Mouse (Mus musculus): ENCODE results near the gene Gm13278. TPM values are rescaled to one million over a fixed set of nuclear protein-coding genes. Genes with fewer than 3 reads are reported as not detected.

Gm13278 gene
- total and polyA plus RNA-seq, 2 experiments from 2014 or later: not detected

GRCm38 (mm10) chr4:88840058-88840457 is 48.7 kb downstream of the Gm13278 start:
- Histone ChIP-seq H3K36me3 (ENCODE audit: insufficient read depth) (no peaks in the 10 kb centered on the region), H3K4me1 (ENCODE audit: insufficient read depth) (no peaks in the 10 kb centered on the region), H3K9ac (no peak overlapping the region), H3K9me3 (ENCODE audit: low read length) (no peaks in the 10 kb centered on the region), H3K27ac (ENCODE audit: low read depth, low read length) (no peak overlapping the region), H3K4me3 (ENCODE audit: low read depth, low read length) (no peak overlapping the region), H3K27me3 (ENCODE audit: insufficient read depth, low read length) (no peaks in the 10 kb centered on the region), H3K4me2 (ENCODE audit: low read depth) (no peak overlapping the region)
- no peak for TF ChIP-seq CTCF (IDR thresholded peaks at IDR 0.05; ENCODE audit: low read depth)
- 65% methylated on average over 3 of the region's 3 CpGs for WGBS
- ATAC-seq (no peak), DNase-seq (no peak)

GRCm38 (mm10) chr4:88841438-88841911 is 50.1 kb downstream of the Gm13278 start, which contains the start of gene Ifna4:
Gene Ifna4 (plus strand): TSS chr4:88841861.
- no peak for DNase-seq
- no peaks in the 10 kb centered on the region for H3K4me1 ChIP-seq (ENCODE audit: insufficient read depth)
- TF ChIP-seq CTCF (IDR thresholded peaks at IDR 0.05; ENCODE audit: low read depth): no peak
- H3K4me3 ChIP-seq (ENCODE audit: low read depth, low read length): no peak within 1 kb of the TSS
- no peaks in the 10 kb centered on the region for H3K36me3 ChIP-seq (ENCODE audit: insufficient read depth)
- ATAC-seq: no peak
- H3K4me2 ChIP-seq (ENCODE audit: low read depth): no peak within 1 kb of the TSS
- 37% methylated on average over 2 of the region's 2 CpGs for WGBS
- H3K27ac ChIP-seq (ENCODE audit: low read depth, low read length): no peak within 1 kb of the TSS
- H3K9me3 ChIP-seq (ENCODE audit: low read length): no peaks in the 10 kb centered on the region
- H3K9ac ChIP-seq: no peak within 1 kb of the TSS
- H3K27me3 ChIP-seq (ENCODE audit: insufficient read depth, low read length): no peaks in the 10 kb centered on the region

Other genes starting within 250 kb of the Gm13278 start
Only the 30 nearest of the 31 such genes appear.
- not detected in 2 replicates for gene Ifna14, start 219.8 kb upstream of the Gm13278 start, total RNA-seq (2014; rRNA removed)
- gene Ifna14, start 219.8 kb upstream of the Gm13278 start, polyA plus RNA-seq (2015; fragmentation: Nextera tagmentation; extraction: Ambion mirVana): not detected in 2 replicates
- not detected in 2 replicates for gene Ifna9, start 199.2 kb upstream of the Gm13278 start, total RNA-seq (2014; rRNA removed)
- gene Ifna9, start 199.2 kb upstream of the Gm13278 start, polyA plus RNA-seq (2015; fragmentation: Nextera tagmentation; extraction: Ambion mirVana): not detected in 2 replicates
- gene Ifna12, start 188.2 kb upstream of the Gm13278 start, total RNA-seq (2014; rRNA removed): not detected in 2 replicates
- not detected in 2 replicates for gene Ifna12, start 188.2 kb upstream of the Gm13278 start, polyA plus RNA-seq (2015; fragmentation: Nextera tagmentation; extraction: Ambion mirVana)
- not detected in 2 replicates for gene C87499, start 157.1 kb upstream of the Gm13278 start, total RNA-seq (2014; rRNA removed)
- gene C87499, start 157.1 kb upstream of the Gm13278 start, polyA plus RNA-seq (2015; fragmentation: Nextera tagmentation; extraction: Ambion mirVana): not detected in 2 replicates
- gene Ifna13, start 147.1 kb upstream of the Gm13278 start, total RNA-seq (2014; rRNA removed): not detected in 2 replicates
- gene Ifna13, start 147.1 kb upstream of the Gm13278 start, polyA plus RNA-seq (2015; fragmentation: Nextera tagmentation; extraction: Ambion mirVana): not detected in 2 replicates
- gene Ifna16, start 114.6 kb upstream of the Gm13278 start, total RNA-seq (2014; rRNA removed): not detected in 2 replicates
- gene Ifna16, start 114.6 kb upstream of the Gm13278 start, polyA plus RNA-seq (2015; fragmentation: Nextera tagmentation; extraction: Ambion mirVana): not detected in 2 replicates
- not detected in 2 replicates for gene Ifna2, start 107.6 kb upstream of the Gm13278 start, total RNA-seq (2014; rRNA removed)
- gene Ifna2, start 107.6 kb upstream of the Gm13278 start, polyA plus RNA-seq (2015; fragmentation: Nextera tagmentation; extraction: Ambion mirVana): not detected in 2 replicates
- gene Ifnab, start 100.2 kb upstream of the Gm13278 start, total RNA-seq (2014; rRNA removed): not detected in 2 replicates
- gene Ifnab, start 100.2 kb upstream of the Gm13278 start, polyA plus RNA-seq (2015; fragmentation: Nextera tagmentation; extraction: Ambion mirVana): not detected in 2 replicates
- gene Gm26566, start 69.7 kb upstream of the Gm13278 start, total RNA-seq (2014; rRNA removed): 1.2 and 2.9 TPM in 2 replicates
- 0.84 and 1.1 TPM in 2 replicates for gene Gm26566, start 69.7 kb upstream of the Gm13278 start, polyA plus RNA-seq (2015; fragmentation: Nextera tagmentation; extraction: Ambion mirVana)
- 171 and 176 TPM in 2 replicates for gene Klhl9, start 69.1 kb upstream of the Gm13278 start, total RNA-seq (2014; rRNA removed)
- 65.8 and 78.1 TPM in 2 replicates for gene Klhl9, start 69.1 kb upstream of the Gm13278 start, polyA plus RNA-seq (2015; fragmentation: Nextera tagmentation; extraction: Ambion mirVana)
- not detected in 2 replicates for gene Gm13271, start 36.7 kb upstream of the Gm13278 start, total RNA-seq (2014; rRNA removed)
- not detected in 2 replicates for gene Gm13271, start 36.7 kb upstream of the Gm13278 start, polyA plus RNA-seq (2015; fragmentation: Nextera tagmentation; extraction: Ambion mirVana)
- not detected in 2 replicates for gene Gm13283, start 31.4 kb upstream of the Gm13278 start, total RNA-seq (2014; rRNA removed)
- gene Gm13283, start 31.4 kb upstream of the Gm13278 start, polyA plus RNA-seq (2015; fragmentation: Nextera tagmentation; extraction: Ambion mirVana): not detected in 2 replicates
- not detected in 2 replicates for gene Gm13290, start 17.7 kb upstream of the Gm13278 start, total RNA-seq (2014; rRNA removed)
- not detected in 2 replicates for gene Gm13290, start 17.7 kb upstream of the Gm13278 start, polyA plus RNA-seq (2015; fragmentation: Nextera tagmentation; extraction: Ambion mirVana)
- not detected in 2 replicates for gene Gm13289, start 14.6 kb upstream of the Gm13278 start, total RNA-seq (2014; rRNA removed)
- not detected in 2 replicates for gene Gm13289, start 14.6 kb upstream of the Gm13278 start, polyA plus RNA-seq (2015; fragmentation: Nextera tagmentation; extraction: Ambion mirVana)
- not detected in 2 replicates for gene Gm13272, start 11.7 kb upstream of the Gm13278 start, total RNA-seq (2014; rRNA removed)
- not detected in 2 replicates for gene Gm13272, start 11.7 kb upstream of the Gm13278 start, polyA plus RNA-seq (2015; fragmentation: Nextera tagmentation; extraction: Ambion mirVana)
- gene Ifnz, start 9.4 kb upstream of the Gm13278 start, total RNA-seq (2014; rRNA removed): 0.33 TPM in 1 of 2 replicates, not detected in the other
- gene Ifnz, start 9.4 kb upstream of the Gm13278 start, polyA plus RNA-seq (2015; fragmentation: Nextera tagmentation; extraction: Ambion mirVana): not detected in 2 replicates
- not detected in 2 replicates for gene Gm13276, start 5.8 kb upstream of the Gm13278 start, total RNA-seq (2014; rRNA removed)
- gene Gm13276, start 5.8 kb upstream of the Gm13278 start, polyA plus RNA-seq (2015; fragmentation: Nextera tagmentation; extraction: Ambion mirVana): not detected in 2 replicates
- not detected in 2 replicates for gene Gm13277, start 2.9 kb upstream of the Gm13278 start, total RNA-seq (2014; rRNA removed)
- not detected in 2 replicates for gene Gm13277, start 2.9 kb upstream of the Gm13278 start, polyA plus RNA-seq (2015; fragmentation: Nextera tagmentation; extraction: Ambion mirVana)
- gene Gm13275, start 2.9 kb downstream of the Gm13278 start, total RNA-seq (2014; rRNA removed): not detected in 2 replicates
- not detected in 2 replicates for gene Gm13275, start 2.9 kb downstream of the Gm13278 start, polyA plus RNA-seq (2015; fragmentation: Nextera tagmentation; extraction: Ambion mirVana)
- gene Gm13279, start 5.8 kb downstream of the Gm13278 start, total RNA-seq (2014; rRNA removed): not detected in 2 replicates
- gene Gm13279, start 5.8 kb downstream of the Gm13278 start, polyA plus RNA-seq (2015; fragmentation: Nextera tagmentation; extraction: Ambion mirVana): not detected in 2 replicates
- gene Gm13285, start 8.1 kb downstream of the Gm13278 start, total RNA-seq (2014; rRNA removed): not detected in 2 replicates
- not detected in 2 replicates for gene Gm13285, start 8.1 kb downstream of the Gm13278 start, polyA plus RNA-seq (2015; fragmentation: Nextera tagmentation; extraction: Ambion mirVana)
- not detected in 2 replicates for gene Gm13287, start 11.7 kb downstream of the Gm13278 start, total RNA-seq (2014; rRNA removed)
- gene Gm13287, start 11.7 kb downstream of the Gm13278 start, polyA plus RNA-seq (2015; fragmentation: Nextera tagmentation; extraction: Ambion mirVana): not detected in 2 replicates
- not detected in 2 replicates for gene Gm13288, start 14.0 kb downstream of the Gm13278 start, total RNA-seq (2014; rRNA removed)
- gene Gm13288, start 14.0 kb downstream of the Gm13278 start, polyA plus RNA-seq (2015; fragmentation: Nextera tagmentation; extraction: Ambion mirVana): not detected in 2 replicates
- gene Ifna7, start 24.7 kb downstream of the Gm13278 start, total RNA-seq (2014; rRNA removed): not detected in 2 replicates
- not detected in 2 replicates for gene Ifna7, start 24.7 kb downstream of the Gm13278 start, polyA plus RNA-seq (2015; fragmentation: Nextera tagmentation; extraction: Ambion mirVana)
- gene Ifna11, start 28.4 kb downstream of the Gm13278 start, total RNA-seq (2014; rRNA removed): not detected in 2 replicates
- gene Ifna11, start 28.4 kb downstream of the Gm13278 start, polyA plus RNA-seq (2015; fragmentation: Nextera tagmentation; extraction: Ambion mirVana): not detected in 2 replicates
- not detected in 2 replicates for gene Ifna6, start 35.9 kb downstream of the Gm13278 start, total RNA-seq (2014; rRNA removed)
- gene Ifna6, start 35.9 kb downstream of the Gm13278 start, polyA plus RNA-seq (2015; fragmentation: Nextera tagmentation; extraction: Ambion mirVana): not detected in 2 replicates
- not detected in 2 replicates for gene Ifna5, start 44.0 kb downstream of the Gm13278 start, total RNA-seq (2014; rRNA removed)
- gene Ifna5, start 44.0 kb downstream of the Gm13278 start, polyA plus RNA-seq (2015; fragmentation: Nextera tagmentation; extraction: Ambion mirVana): not detected in 2 replicates
- not detected in 2 replicates for gene Ifna4, start 50.3 kb downstream of the Gm13278 start, total RNA-seq (2014; rRNA removed)
- gene Ifna4, start 50.3 kb downstream of the Gm13278 start, polyA plus RNA-seq (2015; fragmentation: Nextera tagmentation; extraction: Ambion mirVana): not detected in 2 replicates
- gene Ifna1, start 58.5 kb downstream of the Gm13278 start, total RNA-seq (2014; rRNA removed): not detected in 2 replicates
- not detected in 2 replicates for gene Ifna1, start 58.5 kb downstream of the Gm13278 start, polyA plus RNA-seq (2015; fragmentation: Nextera tagmentation; extraction: Ambion mirVana)
- gene Ifne, start 88.7 kb downstream of the Gm13278 start, total RNA-seq (2014; rRNA removed): not detected in 2 replicates
- gene Ifne, start 88.7 kb downstream of the Gm13278 start, polyA plus RNA-seq (2015; fragmentation: Nextera tagmentation; extraction: Ambion mirVana): not detected in 2 replicates

All from forebrain, postnatal 0 days (tissue).